Mouse (Mus musculus): ENCODE results near the gene Tmprss9. TPM values are rescaled to one million over a fixed set of nuclear protein-coding genes. Genes with fewer than 3 reads are reported as not detected.
A peak's percentile ranks its signal among the peaks of the same experiment; 100 is the strongest.

The Tmprss9 gene
- total and polyA plus RNA-seq, 2 experiments = 0.05 to 0.09 TPM

- peak; percentile 45 for DNase-seq (ENCODE audit: extremely low read depth, low read depth, low spot score)
- H3K27me3 ChIP-seq (ENCODE audit: control insufficient read depth, insufficient read depth, low read length) = no peaks in the 10 kb centered on the region
- no peaks in the 10 kb centered on the region for H3K4me1 ChIP-seq (ENCODE audit: control insufficient read depth, insufficient read depth, low read length)
- no peak overlapping the region for H3K9ac ChIP-seq (ENCODE audit: low read depth, low read length)
- H3K27ac ChIP-seq (replicated peaks; ENCODE audit: insufficient read depth, low read depth, low read length) = no peak overlapping the region
- 15% methylated on average over 5 of the region's 5 CpGs for WGBS
- TF ChIP-seq CTCF (IDR thresholded peaks at IDR 0.05; ENCODE audit: low read depth, low read length) (peak; percentile 97), POLR2A (IDR thresholded peaks at IDR 0.05; ENCODE audit: extremely low read depth, insufficient read depth, low read length) (no peak)
- no peak overlapping the region for H3K4me3 ChIP-seq (ENCODE audit: insufficient read depth, low read depth, low read length)
- no peaks in the 10 kb centered on the region for H3K79me2 ChIP-seq (ENCODE audit: control insufficient read depth, insufficient read depth, low read length)
- H3K36me3 ChIP-seq (ENCODE audit: control insufficient read depth, insufficient read depth, low read length) = no peaks in the 10 kb centered on the region
These were observed 8.5 kb downstream of the Tmprss9 start for GRCm38 (mm10) chr10:80880131-80880641.

GRCm38 (mm10) chr10:80880901-80881300, 9.3 kb downstream of the Tmprss9 start:
- H3K36me3 ChIP-seq (ENCODE audit: control insufficient read depth, insufficient read depth, low read length) = no peaks in the 10 kb centered on the region
- no peak for DNase-seq (ENCODE audit: extremely low read depth, low read depth, low spot score)
- no peaks in the 10 kb centered on the region for H3K27me3 ChIP-seq (ENCODE audit: control insufficient read depth, insufficient read depth, low read length)
- H3K79me2 ChIP-seq (ENCODE audit: control insufficient read depth, insufficient read depth, low read length) = no peaks in the 10 kb centered on the region
- H3K9ac ChIP-seq (ENCODE audit: low read depth, low read length) = no peak overlapping the region
- no peak overlapping the region for H3K27ac ChIP-seq (replicated peaks; ENCODE audit: insufficient read depth, low read depth, low read length)
- TF ChIP-seq POLR2A (IDR thresholded peaks at IDR 0.05; ENCODE audit: extremely low read depth, insufficient read depth, low read length) = no peak
- TF ChIP-seq CTCF (IDR thresholded peaks at IDR 0.05; ENCODE audit: low read depth, low read length) = peak; percentile 7; the same call in 1 of the 2 replicates
- no peak overlapping the region for H3K4me3 ChIP-seq (ENCODE audit: insufficient read depth, low read depth, low read length)
- 75% methylated on average over 2 of the region's 2 CpGs for WGBS
- no peaks in the 10 kb centered on the region for H3K4me1 ChIP-seq (ENCODE audit: control insufficient read depth, insufficient read depth, low read length)

- Histone ChIP-seq H3K9ac (ENCODE audit: low read depth, low read length) (no peak overlapping the region), H3K27me3 (ENCODE audit: control insufficient read depth, insufficient read depth, low read length) (no peaks in the 10 kb centered on the region), H3K4me1 (ENCODE audit: control insufficient read depth, insufficient read depth, low read length) (no peaks in the 10 kb centered on the region), H3K4me3 (ENCODE audit: insufficient read depth, low read depth, low read length) (no peak overlapping the region), H3K79me2 (ENCODE audit: control insufficient read depth, insufficient read depth, low read length) (no peaks in the 10 kb centered on the region), H3K36me3 (ENCODE audit: control insufficient read depth, insufficient read depth, low read length) (no peaks in the 10 kb centered on the region), H3K27ac (replicated peaks; ENCODE audit: insufficient read depth, low read depth, low read length) (no peak overlapping the region)
- 34% methylated on average over 10 of the region's 10 CpGs for WGBS
- peak; percentile 37 for DNase-seq (ENCODE audit: extremely low read depth, low read depth, low spot score)
- TF ChIP-seq POLR2A (IDR thresholded peaks at IDR 0.05; ENCODE audit: extremely low read depth, insufficient read depth, low read length) (no peak), CTCF (IDR thresholded peaks at IDR 0.05; ENCODE audit: low read depth, low read length) (peak; percentile 93)
These were observed 9.7 kb downstream of the Tmprss9 start for GRCm38 (mm10) chr10:80881301-80881700.

- TF ChIP-seq CTCF (IDR thresholded peaks at IDR 0.05; ENCODE audit: low read depth, low read length) (no peak), POLR2A (IDR thresholded peaks at IDR 0.05; ENCODE audit: extremely low read depth, insufficient read depth, low read length) (no peak)
- H3K4me1 ChIP-seq (ENCODE audit: control insufficient read depth, insufficient read depth, low read length) = no peaks in the 10 kb centered on the region
- no peaks in the 10 kb centered on the region for H3K79me2 ChIP-seq (ENCODE audit: control insufficient read depth, insufficient read depth, low read length)
- no peaks in the 10 kb centered on the region for H3K36me3 ChIP-seq (ENCODE audit: control insufficient read depth, insufficient read depth, low read length)
- no peak overlapping the region for H3K9ac ChIP-seq (ENCODE audit: low read depth, low read length)
- H3K27ac ChIP-seq (replicated peaks; ENCODE audit: insufficient read depth, low read depth, low read length) = no peak overlapping the region
- peaks cover 3% of the 10 kb centered on the region; the same call in 1 of the 2 replicates for H3K27me3 ChIP-seq (ENCODE audit: control insufficient read depth, insufficient read depth, low read length)
- DNase-seq (ENCODE audit: extremely low read depth, low read depth, low spot score) = peak; percentile 71
- no peak overlapping the region for H3K4me3 ChIP-seq (ENCODE audit: insufficient read depth, low read depth, low read length)
- WGBS = 24% methylated on average over 11 of the region's 11 CpGs
These were observed 15.5 kb downstream of the Tmprss9 start for GRCm38 (mm10) chr10:80887181-80887580.

- WGBS = 83% methylated on average over 7 of the region's 7 CpGs
- H3K79me2 ChIP-seq (ENCODE audit: control insufficient read depth, insufficient read depth, low read length) = peaks cover 3% of the 10 kb centered on the region; the same call in 1 of the 2 replicates
- H3K27me3 ChIP-seq (ENCODE audit: control insufficient read depth, insufficient read depth, low read length) = no peaks in the 10 kb centered on the region
- H3K27ac ChIP-seq (replicated peaks; ENCODE audit: insufficient read depth, low read depth, low read length) = no peak overlapping the region
- no peak for DNase-seq (ENCODE audit: extremely low read depth, low read depth, low spot score)
- no peak overlapping the region for H3K9ac ChIP-seq (ENCODE audit: low read depth, low read length)
- H3K36me3 ChIP-seq (ENCODE audit: control insufficient read depth, insufficient read depth, low read length) = no peaks in the 10 kb centered on the region
- H3K4me1 ChIP-seq (ENCODE audit: control insufficient read depth, insufficient read depth, low read length) = peaks cover 6% of the 10 kb centered on the region
- TF ChIP-seq CTCF (IDR thresholded peaks at IDR 0.05; ENCODE audit: low read depth, low read length) (no peak), POLR2A (IDR thresholded peaks at IDR 0.05; ENCODE audit: extremely low read depth, insufficient read depth, low read length) (no peak)
- H3K4me3 ChIP-seq (ENCODE audit: insufficient read depth, low read depth, low read length) = no peak overlapping the region
These were observed 23.5 kb downstream of the Tmprss9 start for GRCm38 (mm10) chr10:80895100-80895499.

- H3K36me3 ChIP-seq (ENCODE audit: control insufficient read depth, insufficient read depth, low read length) = no peaks in the 10 kb centered on the region
- no peak overlapping the region for H3K4me3 ChIP-seq (ENCODE audit: insufficient read depth, low read depth, low read length)
- H3K4me1 ChIP-seq (ENCODE audit: control insufficient read depth, insufficient read depth, low read length) = peaks cover 6% of the 10 kb centered on the region
- H3K27me3 ChIP-seq (ENCODE audit: control insufficient read depth, insufficient read depth, low read length) = no peaks in the 10 kb centered on the region
- no peak overlapping the region for H3K27ac ChIP-seq (replicated peaks; ENCODE audit: insufficient read depth, low read depth, low read length)
- 88% methylated on average over 6 of the region's 6 CpGs for WGBS
- no peak for DNase-seq (ENCODE audit: extremely low read depth, low read depth, low spot score)
- H3K9ac ChIP-seq (ENCODE audit: low read depth, low read length) = no peak overlapping the region
- peaks cover 3% of the 10 kb centered on the region; the same call in 1 of the 2 replicates for H3K79me2 ChIP-seq (ENCODE audit: control insufficient read depth, insufficient read depth, low read length)
- TF ChIP-seq CTCF (IDR thresholded peaks at IDR 0.05; ENCODE audit: low read depth, low read length) (no peak), POLR2A (IDR thresholded peaks at IDR 0.05; ENCODE audit: extremely low read depth, insufficient read depth, low read length) (no peak)
These were observed 24.0 kb downstream of the Tmprss9 start for GRCm38 (mm10) chr10:80895697-80896096.

Data from liver, adult 2 months (tissue).